Mouse (Mus musculus) limb, embryonic 14.5 days (tissue): ENCODE measurements around the gene Zdhhc25. TPM values are rescaled to one million over a fixed set of nuclear protein-coding genes. Genes with fewer than 3 reads are reported as not detected.
A peak's percentile ranks its signal among the peaks of the same experiment; 100 is the strongest.

Experiments used
- ATAC-seq: fragments of 200-750 bp; cut with Nextera tagmentation; 2 replicates; pipeline ENCODE4 v1.8.0; 2017; ENCODE audit warnings: low read depth, moderate number of reproducible peaks, moderate TSS enrichment; ENCODE audit not compliant: low FRiP score
- DNase-seq: peaks from one replicate; pipeline ENCODE4 v3.0.0-alpha.2; 2015; ENCODE audit warnings: low spot score
- H3K27ac ChIP-seq: fragments of 300-500 bp; sonication (generic); replicated peaks from 2 replicates; pipeline ENCODE4 v1.5.1; 2014; ENCODE audit warnings: low read depth, mild to moderate bottlenecking, low read length, moderate library complexity, mixed read lengths
- H3K27me3 ChIP-seq: fragments of 300-500 bp; sonication (generic); 2 replicates; pipeline ENCODE4 v1.6.1; 2014; ENCODE audit warnings: low read length, mixed read lengths; ENCODE audit not compliant: control insufficient read depth, insufficient read depth
- H3K36me3 ChIP-seq: fragments of 300-500 bp; sonication (generic); 2 replicates; pipeline ENCODE4 v1.6.1; 2014; ENCODE audit warnings: mild to moderate bottlenecking, low read length, moderate library complexity, mixed read lengths; ENCODE audit not compliant: control insufficient read depth, insufficient read depth
- H3K4me1 ChIP-seq: fragments of 300-500 bp; sonication (generic); 2 replicates; pipeline ENCODE4 v1.6.1; 2014; ENCODE audit warnings: antibody characterized with exemption, low read length, mixed read lengths; ENCODE audit not compliant: control insufficient read depth, insufficient read depth
- H3K4me2 ChIP-seq: fragments of 300-500 bp; sonication (generic); replicated peaks from 2 replicates; pipeline ENCODE4 v1.6.1; 2014; ENCODE audit warnings: low read depth, mild to moderate bottlenecking, low read length, moderate library complexity; ENCODE audit not compliant: severe bottlenecking
- H3K4me3 ChIP-seq: fragments of 300-500 bp; sonication (generic); replicated peaks from 2 replicates; pipeline ENCODE4 v1.5.1; 2014; ENCODE audit warnings: low read length
- H3K9ac ChIP-seq: fragments of 300-500 bp; sonication (generic); 2 replicates; pipeline ENCODE4 v1.6.1; 2014; ENCODE audit warnings: mild to moderate bottlenecking, low read depth, low read length, moderate library complexity; ENCODE audit not compliant: severe bottlenecking
- H3K9me3 ChIP-seq: fragments of 300-500 bp; sonication (generic); 2 replicates; pipeline ENCODE4 v1.6.1; 2016; ENCODE audit warnings: low read length; ENCODE audit not compliant: control insufficient read depth
- POLR2A ChIP-seq: fragments of 200-500 bp; IDR thresholded peaks from 2 replicates; pipeline ENCODE4 v1.8.0; 2012; ENCODE audit warnings: inconsistent platforms, mild to moderate bottlenecking, moderate library complexity, borderline replicate concordance; ENCODE audit not compliant: insufficient read depth, insufficient read length; ENCODE audit errors: extremely low read depth
- WGBS: fragments of 180-500 bp; shearing (Covaris S2); extraction: QIAGEN DNeasy Blood & Tissue Kit; methylation state at CpG from one replicate; pipeline ENCODE4 v1.1.7; 2014; 5-methylcytosine and 5-hydroxymethylcytosine counted together
- polyA plus RNA-seq, 2 experiments: library from polyadenylated mRNA; depleted of rRNA in 1 of 2; stranded (reverse) in 1 of 2; unstranded in 1 of 2; fragments of >200 nt; fragmentation: Nextera tagmentation in 1 of 2; extraction: Ambion mirVana in 1 of 2; gene quantifications; 2 replicates each; pipeline versions ENCODE4 v1.2.1 to v1.2.3; 2012 to 2014

Gene Zdhhc25
- polyA plus RNA-seq, 2 experiments: not detected

DNA sequence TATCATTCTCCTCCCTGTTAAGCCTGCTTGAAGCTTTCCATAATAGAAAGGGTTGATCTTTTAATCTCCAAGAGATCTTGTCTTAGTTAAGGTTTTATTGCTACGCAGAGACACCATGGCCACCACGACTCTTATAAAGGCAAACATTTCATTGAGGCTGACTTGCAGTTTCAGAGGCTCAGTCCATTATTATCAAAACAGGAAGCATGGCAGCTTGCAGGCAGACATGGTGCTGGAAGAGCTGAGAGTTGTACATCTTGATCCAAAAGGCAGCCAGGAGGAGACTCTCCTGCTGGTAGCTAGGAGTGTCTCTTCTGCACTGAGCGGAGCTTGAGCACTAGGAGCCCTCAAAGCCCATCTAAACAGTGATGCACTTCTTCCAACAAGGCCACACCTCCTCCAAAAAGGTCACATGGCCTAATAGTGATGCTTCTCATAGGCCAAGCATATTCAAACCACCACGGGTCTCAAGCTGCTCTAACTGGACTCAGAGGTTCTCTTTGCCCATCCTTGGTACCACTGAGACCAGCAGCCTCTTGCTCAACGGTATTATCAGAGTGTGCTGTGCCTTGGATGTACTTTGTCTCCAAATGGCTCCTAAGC, 26.9 kb downstream of the Zdhhc25 start:
- no peak overlapping the region for H3K4me2 ChIP-seq
- DNase-seq: no peak
- no peak overlapping the region for H3K9ac ChIP-seq
- no peak overlapping the region for H3K27ac ChIP-seq
- H3K4me1 ChIP-seq: no peaks in the 10 kb centered on the region
- no peak for TF ChIP-seq POLR2A
- H3K27me3 ChIP-seq: no peaks in the 10 kb centered on the region
- H3K36me3 ChIP-seq: no peaks in the 10 kb centered on the region
- no peak overlapping the region for H3K4me3 ChIP-seq
- 80% methylated on average over 5 of the region's 5 CpGs for WGBS
- H3K9me3 ChIP-seq: no peaks in the 10 kb centered on the region
- no peak for ATAC-seq

DNA sequence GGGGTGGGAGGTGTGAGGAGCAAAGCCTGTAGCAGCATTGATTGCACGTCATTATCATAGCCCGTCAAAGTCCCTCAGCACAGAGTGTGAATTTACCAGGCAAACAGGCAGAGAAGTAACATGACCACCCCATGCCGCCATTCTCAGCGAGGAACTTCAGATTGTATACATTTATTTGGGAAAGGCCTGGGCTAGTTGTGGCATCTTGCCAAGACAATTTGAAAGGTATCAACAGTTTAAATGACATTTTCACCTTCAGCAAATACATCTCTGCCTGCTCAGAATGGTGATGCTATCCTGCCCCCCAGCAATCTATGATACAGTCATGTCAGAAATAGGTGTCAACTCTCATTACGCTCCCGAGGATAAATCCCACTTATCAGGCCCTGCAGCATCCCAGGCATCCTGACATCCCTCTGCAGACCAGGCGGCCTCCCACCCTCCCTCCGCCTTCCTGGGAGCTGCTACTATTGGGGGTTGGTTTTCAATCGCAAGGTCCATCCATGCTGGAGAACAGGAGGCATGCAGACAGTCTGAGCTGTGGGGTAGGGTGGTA, 28.8 kb downstream of the Zdhhc25 start:
- H3K9me3 ChIP-seq: no peaks in the 10 kb centered on the region
- no peaks in the 10 kb centered on the region for H3K36me3 ChIP-seq
- no peak for TF ChIP-seq POLR2A
- H3K9ac ChIP-seq: no peak overlapping the region
- no peak for ATAC-seq
- no peaks in the 10 kb centered on the region for H3K4me1 ChIP-seq
- no peaks in the 10 kb centered on the region for H3K27me3 ChIP-seq
- no peak overlapping the region for H3K4me3 ChIP-seq
- 76% methylated on average over 9 of the region's 9 CpGs for WGBS
- no peak overlapping the region for H3K27ac ChIP-seq
- H3K4me2 ChIP-seq: no peak overlapping the region
- DNase-seq: no peak

DNA sequence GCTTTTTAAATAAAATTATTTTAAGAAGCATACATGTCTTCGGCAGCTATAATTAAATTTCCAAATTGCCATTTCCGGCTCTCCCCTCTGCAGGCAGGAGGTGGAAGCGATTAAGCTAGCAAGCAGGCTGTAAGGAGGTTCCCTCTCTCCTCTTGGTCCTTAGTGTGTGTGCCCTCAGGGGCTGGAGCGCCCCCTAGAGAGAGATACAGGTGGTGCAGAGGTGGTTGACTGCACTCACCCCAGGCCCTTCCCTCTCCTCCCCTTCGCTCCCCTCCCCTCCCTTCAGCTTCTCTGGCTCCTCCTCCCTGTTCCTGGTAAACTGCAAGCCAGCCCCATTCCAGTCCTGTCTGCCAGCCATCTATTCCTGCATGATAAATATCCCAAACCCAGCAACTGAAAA, 35.1 kb downstream of the Zdhhc25 start:
- ATAC-seq (no peak), DNase-seq (no peak)
- no peak overlapping the region for H3K4me3 ChIP-seq

DNA sequence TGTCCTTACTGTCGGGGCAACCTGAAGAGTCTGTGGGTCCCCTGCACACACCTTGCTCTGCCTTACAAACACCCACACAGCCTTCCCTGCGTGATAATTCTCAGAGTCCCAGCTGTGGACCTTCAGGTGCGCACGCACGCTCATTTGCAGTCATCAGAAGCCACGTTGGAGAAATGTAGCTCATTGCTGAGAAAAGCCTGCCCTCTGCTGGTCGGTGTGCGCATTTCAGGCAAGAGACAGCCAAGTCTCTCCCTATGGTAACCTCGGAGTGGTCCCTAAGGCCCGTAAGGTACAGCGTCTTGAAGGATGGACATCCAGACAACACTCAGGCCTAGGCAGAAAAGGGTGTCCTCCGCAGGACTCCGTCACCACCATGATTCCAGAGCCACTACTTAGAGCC, 50.9 kb downstream of the Zdhhc25 start:
- no peak overlapping the region for H3K4me3 ChIP-seq
- WGBS: 15% methylated on average over 13 of the region's 13 CpGs
- peak; percentile 13 for DNase-seq
- H3K4me2 ChIP-seq: no peak overlapping the region
- H3K9me3 ChIP-seq: no peaks in the 10 kb centered on the region
- H3K9ac ChIP-seq: no peak overlapping the region
- H3K27ac ChIP-seq: no peak overlapping the region
- no peaks in the 10 kb centered on the region for H3K27me3 ChIP-seq
- TF ChIP-seq POLR2A: no peak
- H3K4me1 ChIP-seq: no peaks in the 10 kb centered on the region
- no peak for ATAC-seq
- H3K36me3 ChIP-seq: no peaks in the 10 kb centered on the region

More for the DNA sequence above, 35.1 kb downstream of the Zdhhc25 start:
- no peaks in the 10 kb centered on the region for H3K4me1 ChIP-seq
- WGBS: 66% methylated on average over 5 of the region's 5 CpGs
- H3K27me3 ChIP-seq: no peaks in the 10 kb centered on the region
- no peak for TF ChIP-seq POLR2A
- H3K9ac ChIP-seq: no peak overlapping the region
- H3K4me2 ChIP-seq: no peak overlapping the region
- no peak overlapping the region for H3K27ac ChIP-seq
- H3K9me3 ChIP-seq: no peaks in the 10 kb centered on the region
- no peaks in the 10 kb centered on the region for H3K36me3 ChIP-seq

Other genes starting within 250 kb of the Zdhhc25 start
- gene Brd1, start 133.9 kb downstream of the Zdhhc25 start, polyA plus RNA-seq (2012; rRNA removed): 26.4 and 28.2 TPM in 2 replicates
- 24.9 and 29.9 TPM in 2 replicates for gene Brd1, start 133.9 kb downstream of the Zdhhc25 start, polyA plus RNA-seq (2014; fragmentation: Nextera tagmentation; extraction: Ambion mirVana)
- gene Zbed4, start 151.4 kb downstream of the Zdhhc25 start, polyA plus RNA-seq (2012; rRNA removed): 12.2 and 12.4 TPM in 2 replicates
- gene Zbed4, start 151.4 kb downstream of the Zdhhc25 start, polyA plus RNA-seq (2014; fragmentation: Nextera tagmentation; extraction: Ambion mirVana): 14.9 and 17.3 TPM in 2 replicates
- gene Alg12, start 219.0 kb downstream of the Zdhhc25 start, polyA plus RNA-seq (2012; rRNA removed): 17.9 and 21.7 TPM in 2 replicates
- gene Alg12, start 219.0 kb downstream of the Zdhhc25 start, polyA plus RNA-seq (2014; fragmentation: Nextera tagmentation; extraction: Ambion mirVana): 12.1 and 12.2 TPM in 2 replicates
- 59.3 and 79.1 TPM in 2 replicates for gene Creld2, start 219.3 kb downstream of the Zdhhc25 start, polyA plus RNA-seq (2012; rRNA removed)
- gene Creld2, start 219.3 kb downstream of the Zdhhc25 start, polyA plus RNA-seq (2014; fragmentation: Nextera tagmentation; extraction: Ambion mirVana): 74.9 and 85.9 TPM in 2 replicates